Mouse (Mus musculus) cerebellum, adult 2 months (tissue): ENCODE data around the gene Map3k9.

Source experiments
- CTCF ChIP-seq: fragments of 200-500 bp; IDR thresholded peaks from 2 replicates; pipeline ENCODE4 v1.5.1; 2011; ENCODE audit warnings: low read depth, mild to moderate bottlenecking, control low read depth, low read length, moderate library complexity, borderline replicate concordance; ENCODE audit not compliant: insufficient read depth
- POLR2A ChIP-seq: fragments of 200-500 bp; IDR thresholded peaks from 2 replicates; pipeline ENCODE4 v1.6.1; 2011; ENCODE audit warnings: low read length, control low read depth, borderline replicate concordance; ENCODE audit not compliant: insufficient read depth

DNA sequence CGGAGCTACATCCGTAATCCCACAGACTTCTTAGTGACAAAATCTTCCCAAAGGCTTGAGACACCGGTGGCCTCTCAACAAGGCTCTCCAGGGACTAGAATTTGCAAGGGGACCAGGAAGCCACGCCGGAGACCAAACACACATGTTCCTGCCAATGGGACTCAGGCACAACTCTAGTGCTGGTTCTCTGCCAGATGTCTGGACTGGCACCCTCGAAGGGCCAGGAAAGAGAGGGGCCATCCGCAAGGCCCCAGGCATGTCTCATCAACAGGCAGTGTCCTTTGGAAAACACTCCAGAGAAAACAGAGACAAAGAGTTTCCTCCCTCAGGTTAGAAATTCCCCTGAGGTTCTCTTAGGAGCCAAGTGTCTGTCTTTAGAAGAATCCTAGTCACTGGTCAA lies 90.2 kb downstream of the Map3k9 start:
- TF ChIP-seq POLR2A (no peak), CTCF (no peak)
